Mouse (Mus musculus) erythroblast, embryonic 14.5 days (primary cell): ENCODE data around the gene Nsd1. TPM values are rescaled to one million over a fixed set of nuclear protein-coding genes. Genes with fewer than 3 reads are reported as not detected.

Experiments
- H3K27me3 ChIP-seq: 2 replicates; pipeline ENCODE4 v1.6.1; 2012; ENCODE audit warnings: inconsistent platforms; ENCODE audit not compliant: control insufficient read depth
- H3K36me3 ChIP-seq: 2 replicates; pipeline ENCODE4 v1.6.1; 2012; ENCODE audit warnings: mild to moderate bottlenecking, inconsistent platforms; ENCODE audit not compliant: control insufficient read depth
- H3K4me1 ChIP-seq: 2 replicates; pipeline ENCODE4 v1.6.1; 2012; ENCODE audit warnings: inconsistent platforms; ENCODE audit not compliant: control insufficient read depth
- H3K4me3 ChIP-seq: replicated peaks from 2 replicates; pipeline ENCODE3; 2012; ENCODE audit warnings: moderate library complexity, mild to moderate bottlenecking, inconsistent platforms
- H3K9me3 ChIP-seq: 2 replicates; pipeline ENCODE4 v1.6.1; 2012; ENCODE audit warnings: low read length, inconsistent platforms, mixed read lengths; ENCODE audit not compliant: control insufficient read depth
- GATA1 ChIP-seq: IDR thresholded peaks from 2 replicates; pipeline ENCODE4 v1.6.1; 2012; ENCODE audit warnings: low read length, inconsistent platforms, mixed read lengths
- TAL1 ChIP-seq: IDR thresholded peaks from 3 replicates; pipeline ENCODE4 v1.6.1; 2012; ENCODE audit warnings: low read length, inconsistent platforms, mixed read lengths
- polyA plus RNA-seq: library from polyadenylated mRNA; stranded (reverse); fragments of >175 nt; gene quantifications from 2 replicates; pipeline ENCODE4 v1.2.3, GENCODE M21; 2012

The Nsd1 gene
- polyA plus RNA-seq, 1 experiment: 0.20 TPM

GRCm38 (mm10) chr13:55277646-55278045 is 68.1 kb downstream of the Nsd1 start:
- Histone ChIP-seq H3K4me3 (no peak overlapping the region), H3K36me3 (peaks cover 70% of the 10 kb centered on the region)

DNA sequence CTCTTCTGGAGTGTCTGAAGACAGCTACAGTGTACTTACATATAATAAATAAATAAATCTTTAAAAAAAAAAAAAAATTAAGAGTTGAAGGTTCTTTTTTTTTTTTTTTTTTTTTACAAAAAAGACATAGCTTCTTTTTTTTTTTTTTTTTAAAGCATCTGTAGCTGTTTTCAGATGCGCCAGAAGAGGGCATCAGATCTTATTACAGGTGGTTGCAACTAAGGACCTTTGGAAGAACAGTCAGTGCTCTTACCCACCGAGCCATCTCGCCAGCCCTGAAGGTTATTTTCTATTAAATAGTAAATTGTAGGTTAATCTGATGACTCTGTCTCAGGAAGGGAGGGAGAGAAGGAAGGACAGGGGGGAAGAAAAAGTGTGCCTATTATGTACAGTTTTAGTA is 79.3 kb downstream of the Nsd1 start:
- Histone ChIP-seq H3K36me3 (peaks cover 79% of the 10 kb centered on the region), H3K4me3 (no peak overlapping the region)

More at GRCm38 (mm10) chr13:55277646-55278045, 68.1 kb downstream of the Nsd1 start:
- TF ChIP-seq GATA1 (no peak), TAL1 (no peak)
- Histone ChIP-seq H3K9me3 (no peaks in the 10 kb centered on the region), H3K4me1 (no peaks in the 10 kb centered on the region), H3K27me3 (no peaks in the 10 kb centered on the region)

GRCm38 (mm10) chr13:55296760-55297159 is 87.2 kb downstream of the Nsd1 start:
- Histone ChIP-seq H3K9me3 (no peaks in the 10 kb centered on the region), H3K27me3 (no peaks in the 10 kb centered on the region), H3K4me3 (no peak overlapping the region), H3K36me3 (peaks cover 90% of the 10 kb centered on the region), H3K4me1 (no peaks in the 10 kb centered on the region)
- TF ChIP-seq GATA1 (no peak), TAL1 (no peak)

More for the DNA sequence above, 79.3 kb downstream of the Nsd1 start:
- Histone ChIP-seq H3K4me1 (no peaks in the 10 kb centered on the region), H3K27me3 (no peaks in the 10 kb centered on the region), H3K9me3 (no peaks in the 10 kb centered on the region)
- TF ChIP-seq TAL1: no peak
- TF ChIP-seq GATA1: no peak

DNA sequence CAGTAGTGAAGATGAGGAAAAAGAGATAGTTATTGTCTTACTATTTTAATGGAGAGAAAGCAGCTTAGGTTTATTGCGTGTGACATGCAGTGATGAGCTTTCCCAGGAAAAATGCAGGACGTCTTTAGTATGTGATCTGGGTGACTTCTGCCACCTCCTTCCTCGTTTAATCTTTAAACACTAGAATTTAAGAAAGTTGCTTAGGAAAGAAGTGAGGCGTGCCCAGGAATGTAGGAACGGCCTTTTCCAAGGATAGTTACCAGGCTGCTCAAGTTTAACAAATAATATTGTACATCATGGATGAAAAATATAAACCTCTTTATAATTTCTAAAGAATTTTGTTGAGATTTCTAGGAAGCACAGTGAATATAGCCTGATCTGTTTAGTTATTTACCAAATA is 91.3 kb downstream of the Nsd1 start:
- Histone ChIP-seq H3K4me1 (no peaks in the 10 kb centered on the region), H3K27me3 (no peaks in the 10 kb centered on the region), H3K9me3 (no peaks in the 10 kb centered on the region), H3K36me3 (peaks cover 91% of the 10 kb centered on the region), H3K4me3 (no peak overlapping the region)
- no peak for TF ChIP-seq GATA1
- no peak for TF ChIP-seq TAL1

DNA sequence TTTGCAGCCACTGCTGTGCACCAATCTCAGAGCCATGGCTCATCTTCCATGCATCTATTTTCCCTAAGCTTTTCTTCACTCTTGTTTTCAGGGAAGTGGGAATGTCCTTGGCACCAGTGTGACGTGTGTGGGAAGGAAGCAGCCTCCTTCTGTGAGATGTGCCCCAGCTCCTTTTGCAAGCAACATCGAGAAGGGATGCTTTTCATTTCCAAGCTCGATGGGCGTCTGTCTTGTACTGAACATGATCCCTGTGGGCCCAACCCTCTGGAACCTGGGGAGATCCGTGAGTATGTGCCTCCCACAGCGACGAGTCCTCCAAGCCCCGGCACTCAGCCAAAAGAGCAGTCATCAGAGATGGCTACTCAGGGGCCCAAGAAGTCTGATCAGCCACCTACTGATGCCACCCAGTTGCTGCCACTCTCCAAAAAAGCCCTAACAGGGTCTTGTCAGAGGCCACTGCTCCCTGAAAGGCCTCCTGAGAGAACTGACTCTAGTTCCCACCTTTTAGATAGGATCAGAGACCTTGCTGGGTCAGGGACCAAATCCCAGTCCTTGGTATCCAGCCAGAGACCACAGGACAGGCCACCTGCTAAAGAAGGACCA is 102.5 kb downstream of the Nsd1 start:
- Histone ChIP-seq H3K9me3 (no peaks in the 10 kb centered on the region), H3K4me3 (no peak overlapping the region), H3K36me3 (peaks cover 93% of the 10 kb centered on the region), H3K4me1 (no peaks in the 10 kb centered on the region; the same call in 1 of the 2 replicates), H3K27me3 (no peaks in the 10 kb centered on the region)
- no peak for TF ChIP-seq TAL1
- no peak for TF ChIP-seq GATA1

DNA sequence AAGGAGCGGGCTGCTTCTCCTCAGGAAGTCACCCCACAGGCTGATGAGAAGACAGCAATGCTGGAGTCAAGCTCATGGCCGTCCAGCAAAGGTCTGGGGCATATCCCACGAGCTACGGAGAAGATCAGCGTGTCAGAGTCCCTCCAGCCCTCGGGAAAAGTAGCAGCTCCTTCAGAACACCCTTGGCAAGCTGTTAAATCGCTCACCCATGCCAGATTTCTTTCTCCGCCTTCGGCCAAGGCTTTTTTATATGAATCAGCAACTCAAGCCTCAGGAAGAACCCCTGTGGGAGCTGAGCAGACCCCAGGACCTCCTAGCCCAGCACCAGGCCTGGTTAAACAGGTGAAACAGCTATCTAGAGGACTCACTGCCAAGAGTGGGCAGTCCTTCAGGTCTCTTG is 103.5 kb downstream of the Nsd1 start:
- Histone ChIP-seq H3K4me3 (no peak overlapping the region), H3K27me3 (no peaks in the 10 kb centered on the region), H3K36me3 (peaks cover 93% of the 10 kb centered on the region), H3K4me1 (no peaks in the 10 kb centered on the region; the same call in 1 of the 2 replicates), H3K9me3 (no peaks in the 10 kb centered on the region)
- no peak for TF ChIP-seq TAL1
- TF ChIP-seq GATA1: no peak

GRCm38 (mm10) chr13:55314891-55315412 is 105.4 kb downstream of the Nsd1 start:
- TF ChIP-seq GATA1: no peak
- TF ChIP-seq TAL1: no peak
- peaks cover 2% of the 10 kb centered on the region for H3K4me1 ChIP-seq
- peaks cover 98% of the 10 kb centered on the region for H3K36me3 ChIP-seq

DNA sequence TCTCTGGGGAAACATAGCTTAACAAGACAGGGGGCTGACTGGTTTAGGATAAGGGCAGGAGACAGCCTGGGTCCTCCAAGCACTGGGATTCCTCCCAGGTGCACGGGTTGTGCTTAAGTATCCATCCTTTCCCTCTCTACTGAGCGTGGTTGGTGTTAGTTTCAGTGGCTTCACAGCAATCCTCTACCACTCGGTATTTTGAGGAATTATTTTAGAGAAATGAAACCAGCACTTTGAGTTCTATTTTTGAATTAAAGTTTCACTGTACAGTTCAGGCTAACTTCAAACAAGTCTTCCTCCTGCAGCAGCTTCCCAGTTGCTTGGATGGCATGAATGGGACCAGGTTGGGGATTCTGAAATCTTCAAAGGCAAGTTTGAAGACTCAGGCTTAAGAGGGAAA is 108.8 kb downstream of the Nsd1 start:
- no peaks in the 10 kb centered on the region for H3K9me3 ChIP-seq
- H3K27me3 ChIP-seq: no peaks in the 10 kb centered on the region
- H3K4me3 ChIP-seq: no peak overlapping the region
- peaks cover 82% of the 10 kb centered on the region for H3K36me3 ChIP-seq
- TF ChIP-seq TAL1: no peak
- TF ChIP-seq GATA1: no peak
- peaks cover 33% of the 10 kb centered on the region for H3K4me1 ChIP-seq

More at GRCm38 (mm10) chr13:55314891-55315412, 105.4 kb downstream of the Nsd1 start:
- no peaks in the 10 kb centered on the region for H3K27me3 ChIP-seq
- no peaks in the 10 kb centered on the region for H3K9me3 ChIP-seq
- H3K4me3 ChIP-seq: no peak overlapping the region

- H3K36me3 ChIP-seq: peaks cover 82% of the 10 kb centered on the region
- peak within 1 kb of the TSS; percentile 88 for H3K4me3 ChIP-seq
- H3K9me3 ChIP-seq: no peaks in the 10 kb centered on the region
- TF ChIP-seq TAL1: no peak
- no peak for TF ChIP-seq GATA1
- peaks cover 47% of the 10 kb centered on the region for H3K4me1 ChIP-seq
- no peaks in the 10 kb centered on the region for H3K27me3 ChIP-seq
Measured at GRCm38 (mm10) chr13:55319931-55320533, 110.5 kb downstream of the Nsd1 start, which contains the start of gene Prelid1. Gene Prelid1 (plus strand): TSS chr13:55320500.
